Mouse (Mus musculus): ENCODE results near the gene Rdh16f2. TPM values are rescaled to one million over a fixed set of nuclear protein-coding genes. Genes with fewer than 3 reads are reported as not detected.
"Not testable (repeated sequence)": the region's sequence is repeated elsewhere in the genome, so short reads cannot be mapped to it uniquely, and the experiment has no call there.

The Rdh16f2 gene
- polyA plus RNA-seq (2014; fragmentation: Nextera tagmentation; extraction: Ambion mirVana) = 0.14 TPM in 1 of 2 replicates, not detected in the other

DNA sequence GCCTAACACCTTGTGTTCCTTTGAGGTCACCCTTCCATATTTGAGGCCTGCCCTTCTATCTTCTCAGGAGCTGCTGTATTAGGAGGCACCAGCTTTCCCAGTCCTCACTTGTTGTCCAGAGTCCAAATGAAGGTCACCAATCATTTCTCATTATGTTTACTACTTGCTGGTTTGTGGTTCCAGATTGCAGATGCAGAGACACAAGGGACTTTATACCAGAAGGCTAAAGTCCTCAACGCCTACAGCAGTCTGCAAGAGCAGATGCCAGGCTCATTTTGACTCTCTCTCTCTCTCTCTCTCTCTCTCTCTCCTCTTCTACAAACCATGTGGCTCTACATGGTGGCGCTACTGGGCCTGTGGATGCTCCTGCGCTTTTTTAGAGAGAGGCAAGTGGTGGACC is at the start of gene Rdh16f2:
Gene Rdh16f2, plus strand, starts transcription at position 243 of the 400 bp plus-strand sequence.
- Histone ChIP-seq H3K4me1 (replicated peaks; ENCODE audit: control insufficient read depth, insufficient read depth, low read length) (no peaks in the 10 kb centered on the region), H3K9me3 (ENCODE audit: control insufficient read depth, low read length) (no peaks in the 10 kb centered on the region), H3K27ac (ENCODE audit: low read depth) (no peak within 1 kb of the TSS), H3K4me3 (ENCODE audit: low read depth, low read length) (no peak within 1 kb of the TSS), H3K4me2 (ENCODE audit: low read length) (no peak within 1 kb of the TSS), H3K9ac (ENCODE audit: low read length) (no peak within 1 kb of the TSS), H3K27me3 (replicated peaks; ENCODE audit: control insufficient read depth, insufficient read depth, low read length) (no peaks in the 10 kb centered on the region), H3K36me3 (ENCODE audit: control insufficient read depth, insufficient read depth, low read length) (no peaks in the 10 kb centered on the region)
- DNase-seq (ENCODE audit: low spot score) (no peak), ATAC-seq (replicated peaks; ENCODE audit: low FRiP score, low TSS enrichment, low read depth) (no peak)
- 79% methylated on average over 3 of the region's 3 CpGs for WGBS

GRCm38 (mm10) chr10:127817268-127817910 is 48.9 kb upstream of the Rdh16f2 start:
- not testable (repeated sequence) for H3K9ac ChIP-seq (ENCODE audit: low read length); H3K4me2 ChIP-seq (ENCODE audit: low read length); H3K27ac ChIP-seq (ENCODE audit: low read depth); H3K27me3 ChIP-seq (replicated peaks; ENCODE audit: control insufficient read depth, insufficient read depth, low read length); H3K9me3 ChIP-seq (ENCODE audit: control insufficient read depth, low read length); ATAC-seq (replicated peaks; ENCODE audit: low FRiP score, low TSS enrichment, low read depth); DNase-seq (ENCODE audit: low spot score); H3K4me1 ChIP-seq (replicated peaks; ENCODE audit: control insufficient read depth, insufficient read depth, low read length); H3K36me3 ChIP-seq (ENCODE audit: control insufficient read depth, insufficient read depth, low read length); H3K4me3 ChIP-seq (ENCODE audit: low read depth, low read length)
- 68% methylated on average over 4 of the region's 4 CpGs for WGBS

GRCm38 (mm10) chr10:127821806-127822205 is 44.5 kb upstream of the Rdh16f2 start:
- not testable (repeated sequence) for H3K36me3 ChIP-seq (ENCODE audit: control insufficient read depth, insufficient read depth, low read length); H3K9me3 ChIP-seq (ENCODE audit: control insufficient read depth, low read length); ATAC-seq (replicated peaks; ENCODE audit: low FRiP score, low TSS enrichment, low read depth); H3K27ac ChIP-seq (ENCODE audit: low read depth); DNase-seq (ENCODE audit: low spot score); H3K9ac ChIP-seq (ENCODE audit: low read length); H3K4me2 ChIP-seq (ENCODE audit: low read length); H3K4me3 ChIP-seq (ENCODE audit: low read depth, low read length); H3K27me3 ChIP-seq (replicated peaks; ENCODE audit: control insufficient read depth, insufficient read depth, low read length); H3K4me1 ChIP-seq (replicated peaks; ENCODE audit: control insufficient read depth, insufficient read depth, low read length)
- 85% methylated on average over 2 of the region's 2 CpGs for WGBS

DNA sequence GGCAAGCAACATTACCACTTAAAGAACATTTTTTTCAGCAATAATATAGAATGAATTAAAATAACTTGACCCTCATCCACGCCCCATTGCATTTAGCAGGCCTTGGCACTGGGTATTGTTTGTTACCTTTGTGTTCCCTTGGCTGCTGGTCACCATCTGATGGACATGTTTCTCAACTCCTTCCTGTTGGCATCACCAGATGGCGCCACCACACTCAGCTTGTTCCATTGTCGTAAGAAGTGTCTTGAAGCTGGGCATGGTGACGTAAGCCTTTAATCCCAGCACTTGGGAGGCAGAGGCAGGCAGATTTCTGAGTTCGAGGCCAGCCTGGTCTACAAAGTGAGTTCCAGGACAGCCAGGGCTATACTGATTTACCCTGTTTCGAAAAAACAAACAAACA is 40.9 kb upstream of the Rdh16f2 start:
- Histone ChIP-seq H3K27me3 (replicated peaks; ENCODE audit: control insufficient read depth, insufficient read depth, low read length) (no peaks in the 10 kb centered on the region), H3K4me3 (ENCODE audit: low read depth, low read length) (no peak overlapping the region), H3K4me1 (replicated peaks; ENCODE audit: control insufficient read depth, insufficient read depth, low read length) (no peaks in the 10 kb centered on the region), H3K9me3 (ENCODE audit: control insufficient read depth, low read length) (no peaks in the 10 kb centered on the region), H3K27ac (ENCODE audit: low read depth) (no peak overlapping the region), H3K4me2 (ENCODE audit: low read length) (no peak overlapping the region), H3K36me3 (ENCODE audit: control insufficient read depth, insufficient read depth, low read length) (no peaks in the 10 kb centered on the region), H3K9ac (ENCODE audit: low read length) (no peak overlapping the region)
- no peak for ATAC-seq (replicated peaks; ENCODE audit: low FRiP score, low TSS enrichment, low read depth)
- no peak for DNase-seq (ENCODE audit: low spot score)
- 84% methylated on average over 6 of the region's 6 CpGs for WGBS

DNA sequence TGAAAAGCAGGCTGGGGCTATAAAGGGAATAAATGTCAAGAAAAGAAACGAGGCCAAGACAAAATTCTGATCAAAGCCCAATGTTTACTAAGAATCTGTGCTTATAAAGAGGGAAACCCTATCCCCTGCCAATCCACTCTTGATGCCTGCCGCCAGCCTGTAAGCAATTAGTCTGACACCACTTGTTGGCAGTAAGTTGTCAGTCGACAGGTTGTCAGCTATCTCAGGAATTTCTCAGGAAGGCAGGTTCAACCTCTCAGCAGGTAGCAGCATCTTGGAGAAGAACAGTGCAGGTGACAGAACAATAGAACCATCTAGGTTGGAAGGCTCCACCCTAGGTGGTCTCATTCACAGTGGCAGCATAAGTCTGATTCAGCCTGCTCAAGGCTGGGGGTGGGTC is 37.2 kb upstream of the Rdh16f2 start:
- 74% methylated on average over 3 of the region's 3 CpGs for WGBS
- no peak overlapping the region for H3K4me2 ChIP-seq (ENCODE audit: low read length)

GRCm38 (mm10) chr10:127834186-127834585 is 32.1 kb upstream of the Rdh16f2 start:
- H3K9me3 ChIP-seq (ENCODE audit: control insufficient read depth, low read length); H3K27me3 ChIP-seq (replicated peaks; ENCODE audit: control insufficient read depth, insufficient read depth, low read length); H3K9ac ChIP-seq (ENCODE audit: low read length); H3K4me2 ChIP-seq (ENCODE audit: low read length); H3K4me1 ChIP-seq (replicated peaks; ENCODE audit: control insufficient read depth, insufficient read depth, low read length); H3K36me3 ChIP-seq (ENCODE audit: control insufficient read depth, insufficient read depth, low read length); ATAC-seq (replicated peaks; ENCODE audit: low FRiP score, low TSS enrichment, low read depth); H3K4me3 ChIP-seq (ENCODE audit: low read depth, low read length); DNase-seq (ENCODE audit: low spot score); H3K27ac ChIP-seq (ENCODE audit: low read depth): not testable (repeated sequence)
- 96% methylated on average over 1 of the region's 1 CpGs for WGBS

More for the DNA sequence above, 37.2 kb upstream of the Rdh16f2 start:
- Histone ChIP-seq H3K9ac (ENCODE audit: low read length) (no peak overlapping the region), H3K27me3 (replicated peaks; ENCODE audit: control insufficient read depth, insufficient read depth, low read length) (no peaks in the 10 kb centered on the region), H3K27ac (ENCODE audit: low read depth) (no peak overlapping the region), H3K4me3 (ENCODE audit: low read depth, low read length) (no peak overlapping the region), H3K36me3 (ENCODE audit: control insufficient read depth, insufficient read depth, low read length) (no peaks in the 10 kb centered on the region), H3K9me3 (ENCODE audit: control insufficient read depth, low read length) (no peaks in the 10 kb centered on the region), H3K4me1 (replicated peaks; ENCODE audit: control insufficient read depth, insufficient read depth, low read length) (no peaks in the 10 kb centered on the region)
- DNase-seq (ENCODE audit: low spot score) (no peak), ATAC-seq (replicated peaks; ENCODE audit: low FRiP score, low TSS enrichment, low read depth) (no peak)

DNA sequence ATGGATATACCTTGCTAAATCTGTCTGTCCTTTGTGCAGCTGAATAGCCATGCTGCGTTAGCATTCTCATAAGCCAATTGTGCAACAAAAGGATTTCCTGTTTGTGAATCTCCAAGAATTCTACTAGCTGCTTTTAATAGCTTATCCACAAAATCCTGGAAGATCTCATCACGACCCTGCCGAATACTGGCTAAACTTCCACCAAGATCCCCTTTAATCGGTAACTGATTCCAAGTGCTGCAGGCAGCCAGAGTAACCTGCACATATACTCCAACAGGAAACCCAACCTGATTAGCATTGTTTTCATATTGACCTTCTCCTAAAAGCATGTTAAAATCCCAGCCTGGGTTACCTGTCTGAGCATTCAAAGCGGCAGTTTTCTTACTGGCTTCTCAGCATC is 31.0 kb upstream of the Rdh16f2 start:
- no peak overlapping the region for H3K27ac ChIP-seq (ENCODE audit: low read depth)
- DNase-seq (ENCODE audit: low spot score) = no peak

DNA sequence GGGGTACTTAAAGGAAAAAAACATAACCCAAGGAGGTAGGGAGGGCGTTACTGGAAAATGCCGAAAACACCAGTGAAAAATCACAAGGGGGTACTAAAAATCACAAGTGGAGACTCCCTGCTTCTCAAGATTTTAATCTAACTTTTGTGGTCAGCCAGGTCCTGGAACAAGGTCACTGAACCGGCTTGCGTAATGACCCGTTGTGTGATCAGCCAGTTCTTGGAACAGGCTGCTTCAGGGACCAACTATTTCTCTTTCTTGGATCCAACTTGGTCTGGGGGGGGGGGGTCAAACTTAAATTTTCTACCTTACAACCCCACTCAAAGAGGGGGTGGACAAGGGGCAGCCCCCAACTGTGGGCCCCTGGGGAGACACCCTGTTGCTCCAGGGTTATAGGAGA is 28.5 kb upstream of the Rdh16f2 start:
- not testable (repeated sequence) for H3K27me3 ChIP-seq (replicated peaks; ENCODE audit: control insufficient read depth, insufficient read depth, low read length); H3K27ac ChIP-seq (ENCODE audit: low read depth); H3K9me3 ChIP-seq (ENCODE audit: control insufficient read depth, low read length); H3K9ac ChIP-seq (ENCODE audit: low read length); H3K4me3 ChIP-seq (ENCODE audit: low read depth, low read length); DNase-seq (ENCODE audit: low spot score); ATAC-seq (replicated peaks; ENCODE audit: low FRiP score, low TSS enrichment, low read depth); H3K36me3 ChIP-seq (ENCODE audit: control insufficient read depth, insufficient read depth, low read length); H3K4me1 ChIP-seq (replicated peaks; ENCODE audit: control insufficient read depth, insufficient read depth, low read length); H3K4me2 ChIP-seq (ENCODE audit: low read length)
- 91% methylated on average over 5 of the region's 5 CpGs for WGBS

More for the DNA sequence above, 31.0 kb upstream of the Rdh16f2 start:
- Histone ChIP-seq H3K4me1 (replicated peaks; ENCODE audit: control insufficient read depth, insufficient read depth, low read length) (no peaks in the 10 kb centered on the region), H3K4me3 (ENCODE audit: low read depth, low read length) (no peak overlapping the region), H3K36me3 (ENCODE audit: control insufficient read depth, insufficient read depth, low read length) (no peaks in the 10 kb centered on the region), H3K9ac (ENCODE audit: low read length) (no peak overlapping the region), H3K4me2 (ENCODE audit: low read length) (no peak overlapping the region), H3K9me3 (ENCODE audit: control insufficient read depth, low read length) (no peaks in the 10 kb centered on the region), H3K27me3 (replicated peaks; ENCODE audit: control insufficient read depth, insufficient read depth, low read length) (no peaks in the 10 kb centered on the region)
- ATAC-seq (replicated peaks; ENCODE audit: low FRiP score, low TSS enrichment, low read depth) = no peak
- WGBS = 79% methylated on average over 5 of the region's 5 CpGs

GRCm38 (mm10) chr10:127838539-127838938 is 27.7 kb upstream of the Rdh16f2 start:
- no peaks in the 10 kb centered on the region for H3K36me3 ChIP-seq (ENCODE audit: control insufficient read depth, insufficient read depth, low read length)
- no peak overlapping the region for H3K27ac ChIP-seq (ENCODE audit: low read depth)
- no peaks in the 10 kb centered on the region for H3K27me3 ChIP-seq (replicated peaks; ENCODE audit: control insufficient read depth, insufficient read depth, low read length)
- H3K4me3 ChIP-seq (ENCODE audit: low read depth, low read length) = no peak overlapping the region
- H3K9me3 ChIP-seq (ENCODE audit: control insufficient read depth, low read length) = no peaks in the 10 kb centered on the region
- 88% methylated on average over 2 of the region's 2 CpGs for WGBS
- ATAC-seq (replicated peaks; ENCODE audit: low FRiP score, low TSS enrichment, low read depth) (no peak), DNase-seq (ENCODE audit: low spot score) (no peak)
- H3K9ac ChIP-seq (ENCODE audit: low read length) = no peak overlapping the region
- H3K4me1 ChIP-seq (replicated peaks; ENCODE audit: control insufficient read depth, insufficient read depth, low read length) = no peaks in the 10 kb centered on the region
- H3K4me2 ChIP-seq (ENCODE audit: low read length) = no peak overlapping the region
